Mouse (Mus musculus) retina, postnatal 7 days (tissue): ENCODE measurements at regions not wholly inside any gene's neighbourhood (a gene's known extent, or its start where the extent isn't known, plus 50 kb on each side); places are given as distances from the start of the nearest gene placed in this dataset.
"Not testable (repeated sequence)": the region's sequence is repeated elsewhere in the genome, so short reads cannot be mapped to it uniquely, and the experiment has no call there.

ENCODE experiments used
- DNase-seq: peaks from one replicate; pipeline ENCODE4 v3.0.0-alpha.2; 2012; ENCODE audit warnings: low read depth, low spot score

GRCm38 (mm10) chr4:153160115-153160514 is 322.5 kb downstream of the Ajap1 start:
- no peak for DNase-seq

DNA sequence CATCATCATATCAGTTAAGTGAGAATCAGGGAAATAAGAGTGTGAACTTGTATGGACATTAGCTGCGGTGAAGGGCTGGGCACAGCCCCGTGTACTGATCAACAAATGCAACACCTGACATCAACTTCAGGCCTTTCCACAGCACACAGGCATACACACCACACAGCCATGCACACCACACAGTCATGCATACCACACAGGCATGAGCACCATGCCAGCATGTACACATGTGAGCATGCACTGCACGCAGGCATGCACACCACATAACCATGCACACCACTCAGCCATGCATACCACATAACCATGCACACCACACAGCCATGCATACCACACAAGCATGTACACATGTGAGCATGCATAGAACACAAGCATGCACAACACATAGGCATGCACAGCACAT is 325.0 kb downstream of the Ajap1 start:
- DNase-seq, result no peak

DNA sequence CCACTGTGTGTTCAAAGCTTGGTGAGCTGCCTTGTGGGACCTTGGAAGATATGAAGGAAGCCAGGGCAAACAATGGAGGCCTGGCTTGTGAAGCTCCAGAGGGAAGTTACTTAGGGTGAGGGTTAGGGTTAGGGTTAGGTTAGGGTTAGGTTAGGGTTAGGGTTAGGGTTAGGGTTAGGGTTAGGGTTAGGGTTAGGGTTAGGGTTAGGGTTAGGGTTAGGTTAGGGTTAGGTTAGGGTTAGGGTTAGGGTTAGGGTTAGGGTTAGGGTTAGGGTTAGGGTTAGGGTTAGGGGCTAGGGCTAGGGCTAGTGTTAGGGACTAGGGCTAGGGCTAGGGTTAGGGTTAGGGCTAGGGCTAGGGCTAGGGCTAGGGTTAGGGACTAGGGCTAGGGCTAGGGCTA is 329.7 kb downstream of the Ajap1 start:
- DNase-seq, result not testable (repeated sequence)

DNA sequence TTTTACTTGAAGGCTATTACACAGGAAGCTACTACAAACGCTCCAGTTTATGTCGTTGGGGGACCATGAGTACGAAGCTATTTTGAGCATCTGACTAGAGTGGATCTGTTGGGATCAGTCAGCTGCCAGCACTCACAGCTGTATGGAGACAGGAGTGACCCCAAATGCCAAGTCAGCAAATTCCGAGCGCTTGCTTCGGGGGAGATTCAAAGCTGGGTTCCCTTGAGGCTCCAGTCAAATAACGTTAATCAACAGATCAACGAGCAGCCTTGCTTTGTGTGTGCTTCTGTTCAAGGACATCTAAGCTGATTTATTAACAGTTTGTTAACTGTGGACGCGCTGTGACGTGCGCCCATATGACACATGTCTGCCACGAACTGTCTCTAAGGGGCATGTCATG is 349.5 kb downstream of the Ajap1 start:
- peak; percentile 24 for DNase-seq

DNA sequence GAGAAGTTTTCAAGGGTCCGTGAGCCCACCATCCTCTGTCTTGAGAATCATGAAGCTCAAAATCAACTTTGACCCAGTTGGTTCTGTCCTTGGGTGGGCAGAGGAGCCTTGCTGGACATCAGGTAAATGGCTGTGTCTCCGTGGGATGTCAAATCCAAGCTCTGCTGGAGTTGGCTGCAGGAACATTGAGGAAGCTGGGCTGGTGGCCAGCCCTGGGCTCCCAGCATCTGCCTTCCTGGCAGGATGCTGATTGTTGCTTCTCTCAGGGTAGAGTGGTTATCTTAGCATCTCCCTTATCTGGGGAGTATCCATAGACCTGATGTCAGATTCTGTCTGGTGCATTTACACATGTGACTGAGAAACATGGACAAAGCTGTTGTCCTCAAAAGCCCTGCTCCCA is 353.3 kb downstream of the Ajap1 start:
- no peak for DNase-seq

- DNase-seq, result no peak
Measured at GRCm38 (mm10) chr4:153128162-153128561, 354.4 kb downstream of the Ajap1 start.

- DNase-seq, result no peak
Measured at GRCm38 (mm10) chr4:153120480-153120879, 362.1 kb downstream of the Ajap1 start.

DNA sequence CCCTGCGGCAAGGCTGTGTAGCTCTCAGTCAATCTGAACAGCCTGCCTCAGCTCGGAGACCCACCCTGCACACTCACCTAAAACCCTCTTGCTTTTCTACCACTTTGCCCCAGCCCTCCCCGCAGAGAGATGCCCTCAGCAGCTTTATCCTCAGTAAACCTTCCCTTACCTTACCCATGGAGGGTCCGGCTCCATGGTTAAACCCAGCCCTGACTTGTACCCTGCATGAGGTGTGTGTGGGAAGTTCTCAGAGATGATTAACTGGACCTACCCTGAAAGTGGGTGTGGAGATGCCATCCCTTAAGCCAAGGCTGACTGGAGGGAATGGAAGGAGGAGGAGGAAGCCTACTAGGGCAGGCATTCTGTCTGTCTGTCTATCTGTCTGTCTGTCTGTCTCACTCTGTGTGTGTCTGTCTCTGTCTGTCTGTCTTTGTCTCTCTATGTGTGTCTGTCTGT is 362.9 kb downstream of the Ajap1 start:
- no peak for DNase-seq

- DNase-seq, result no peak
Measured at GRCm38 (mm10) chr4:153118824-153119646, 363.6 kb downstream of the Ajap1 start.

DNA sequence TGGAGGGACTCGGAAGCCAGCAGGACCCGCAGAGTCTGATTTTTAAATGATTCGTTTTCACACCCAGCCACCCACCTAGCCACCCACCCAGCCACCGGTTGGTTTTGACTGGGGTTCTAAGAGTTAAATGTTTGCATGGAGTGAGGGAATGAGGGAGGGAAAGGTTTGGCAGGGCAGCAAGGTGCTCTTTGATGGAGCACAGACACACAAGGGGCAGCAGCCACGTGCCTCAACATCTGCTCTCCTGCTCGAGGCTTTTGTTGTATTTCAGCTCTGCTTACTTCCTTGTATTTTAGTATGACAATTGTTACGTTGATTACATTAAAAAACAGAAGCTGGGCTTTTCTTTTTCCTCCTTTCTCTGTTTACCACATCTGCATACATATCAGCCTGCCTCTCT is 367.6 kb downstream of the Ajap1 start:
- DNase-seq, result no peak

DNA sequence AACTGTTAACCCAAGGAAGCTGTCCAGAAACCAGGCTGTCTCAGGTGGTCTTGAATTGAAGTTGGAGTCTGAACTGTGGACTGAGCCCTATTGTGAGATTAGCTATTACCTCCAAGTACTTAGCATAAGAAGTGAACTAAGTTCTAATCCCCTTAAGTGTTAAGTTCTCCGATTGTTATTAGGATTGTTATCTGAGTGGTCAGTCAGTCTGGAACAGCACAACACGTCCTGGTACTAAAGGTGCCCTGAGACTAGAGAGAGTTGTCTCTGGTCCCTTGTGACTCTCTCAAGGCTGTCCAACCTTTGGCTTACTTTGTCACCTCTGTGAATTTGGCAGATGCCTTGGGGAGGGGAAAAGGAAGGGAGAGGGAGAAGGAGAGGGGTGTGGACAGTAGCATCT is 369.0 kb downstream of the Ajap1 start:
- DNase-seq, result no peak

DNA sequence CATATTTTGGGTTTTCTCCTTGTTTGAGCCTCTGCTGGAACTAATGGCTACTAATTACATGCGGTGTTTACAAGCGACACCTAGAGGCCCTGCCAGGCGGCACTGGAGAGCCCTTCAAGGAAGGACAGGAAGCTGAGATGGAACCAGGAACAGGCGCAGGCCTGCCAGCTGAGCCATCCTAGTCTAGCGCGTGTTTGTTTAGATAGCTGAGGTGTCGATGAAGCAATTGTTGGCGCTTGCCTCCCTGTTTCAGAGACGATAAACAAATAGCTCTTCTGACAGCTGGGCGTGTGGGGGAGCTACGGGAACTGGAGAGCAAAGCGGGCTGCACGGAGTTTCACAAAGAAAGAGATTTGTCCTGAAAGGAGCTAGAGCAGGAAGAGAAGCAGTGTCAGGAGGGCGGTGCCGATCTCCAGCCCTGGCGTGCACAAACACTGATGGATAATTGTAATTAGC is 372.3 kb downstream of the Ajap1 start:
- DNase-seq, result no peak

DNA sequence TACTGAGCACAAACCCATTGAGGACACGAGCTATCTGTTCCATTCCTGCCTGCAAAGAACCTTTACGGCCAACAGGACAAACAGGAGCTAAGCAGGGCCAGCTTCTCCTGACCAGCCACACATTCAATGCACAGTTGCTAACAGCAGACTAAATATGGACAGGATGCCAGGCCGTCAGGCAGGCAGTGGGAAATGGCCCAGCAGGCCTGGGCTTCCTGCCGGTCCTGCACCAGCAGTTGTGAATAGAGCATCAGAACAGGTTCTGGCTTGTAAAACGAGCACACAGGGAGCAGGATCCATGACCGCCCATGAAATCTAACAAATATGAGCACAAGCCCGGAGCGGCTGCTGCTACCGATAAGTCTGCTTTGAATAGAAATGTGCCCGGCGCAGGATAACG is 384.0 kb downstream of the Ajap1 start:
- DNase-seq, result no peak

DNA sequence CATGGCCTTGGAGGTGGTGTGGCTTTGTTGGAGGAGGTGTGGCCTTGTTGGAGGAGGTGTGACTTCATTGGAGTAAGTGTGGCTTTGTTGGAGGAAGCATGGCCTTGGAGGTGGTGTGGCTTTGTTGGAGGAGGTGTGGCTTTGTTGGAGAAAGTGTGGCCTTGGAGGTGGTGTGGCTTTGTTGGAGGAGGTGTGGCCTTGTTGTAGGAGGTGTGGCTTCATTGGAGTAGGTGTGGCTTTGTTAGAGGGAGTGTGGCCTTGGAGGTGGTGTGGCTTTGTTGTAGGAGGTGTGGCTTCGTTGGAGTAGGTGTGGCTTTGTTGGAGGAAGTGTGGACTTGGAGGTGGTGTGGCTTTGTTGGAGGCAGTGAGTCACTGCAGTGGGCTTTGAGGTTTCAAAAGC is 385.0 kb downstream of the Ajap1 start:
- DNase-seq, result no peak

DNA sequence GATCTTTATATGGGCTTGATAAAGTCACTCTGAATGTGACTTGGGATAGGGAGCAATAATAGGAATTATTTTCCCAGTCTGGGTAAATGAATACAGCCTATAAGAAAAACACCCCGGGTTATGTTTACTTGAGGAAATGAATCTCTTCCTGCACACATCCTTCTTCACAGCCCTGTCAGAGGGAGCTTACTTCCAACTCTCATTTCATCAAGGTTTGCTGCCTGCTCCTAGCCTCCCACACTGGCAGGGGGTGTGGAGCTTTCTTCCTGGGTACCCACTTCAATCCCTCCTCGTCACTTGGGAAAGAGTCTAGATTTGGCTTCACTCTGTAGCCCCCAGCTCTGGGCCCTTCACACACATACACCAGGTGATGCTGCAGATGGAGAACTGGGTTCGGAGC is 389.5 kb downstream of the Ajap1 start:
- no peak for DNase-seq

GRCm38 (mm10) chr4:153082166-153082565 is 400.4 kb downstream of the Ajap1 start:
- DNase-seq, result no peak

DNA sequence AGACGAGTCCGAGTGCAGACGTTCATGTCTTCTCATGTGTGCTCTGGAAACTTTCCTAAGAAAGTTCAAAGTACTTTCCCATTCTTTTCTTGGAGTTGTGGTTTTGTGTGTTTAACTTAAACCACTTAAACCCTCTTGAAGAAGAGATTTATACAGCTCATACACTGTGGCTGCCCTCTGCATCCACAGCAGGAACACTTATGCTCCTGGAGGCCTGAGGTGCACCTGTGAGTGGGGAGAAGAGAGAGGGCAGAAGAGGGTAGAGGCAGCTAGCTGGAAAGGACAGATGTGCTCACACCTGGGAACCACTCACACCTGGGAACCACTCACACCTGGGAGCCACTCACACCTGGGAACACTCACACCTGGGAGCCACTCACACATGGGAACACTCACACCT is 408.0 kb downstream of the Ajap1 start:
- DNase-seq, result no peak

GRCm38 (mm10) chr4:153070190-153070745 is 412.3 kb downstream of the Ajap1 start:
- DNase-seq, result peak; percentile 19

GRCm38 (mm10) chr4:153068484-153069033 is 414.1 kb downstream of the Ajap1 start:
- DNase-seq, result no peak

DNA sequence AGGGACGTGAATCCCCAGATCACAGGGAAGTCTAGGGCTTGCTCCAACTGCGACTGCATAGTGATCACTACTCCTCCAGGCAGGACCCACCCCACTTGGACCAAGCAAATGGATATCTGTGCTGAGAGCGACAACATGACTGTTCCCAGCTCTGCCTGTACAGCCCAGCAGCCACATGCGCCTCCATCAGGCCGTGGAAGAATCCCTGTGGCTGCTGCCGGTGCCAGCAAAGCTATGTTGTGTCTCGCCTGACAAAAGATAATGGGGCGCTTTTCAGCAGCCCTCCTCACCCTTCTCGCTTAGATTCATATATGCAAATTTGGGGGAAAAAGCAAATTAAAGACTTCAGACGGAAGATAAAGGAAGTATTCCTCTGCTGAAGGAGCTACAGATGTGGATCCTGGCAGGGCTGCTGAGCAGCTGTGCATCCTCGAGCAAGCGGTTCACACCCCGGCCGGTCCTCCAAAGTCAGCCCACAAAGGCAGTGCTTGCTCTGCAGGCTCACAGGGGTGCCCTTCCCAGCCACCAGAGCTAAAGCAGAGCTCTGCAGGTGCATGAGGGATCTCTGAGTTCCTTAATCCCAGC is 418.5 kb downstream of the Ajap1 start:
- DNase-seq, result no peak

- no peak for DNase-seq
Measured at GRCm38 (mm10) chr4:153063402-153063801, 419.2 kb downstream of the Ajap1 start.

GRCm38 (mm10) chr4:153058152-153058551 is 424.5 kb downstream of the Ajap1 start:
- no peak for DNase-seq

- DNase-seq, result no peak
Measured at GRCm38 (mm10) chr4:153023711-153024110, 458.9 kb downstream of the Ajap1 start.
